Comparison of ENCODE assay signal across 18 mouse cellular contexts in genomic region chr9:9096761-9097160, GRCm38 (mm10).
"Had no signal": no experiment of that assay in that cellular context is flagged by ENCODE, and none has a peak within 500 bp of the region (broad histone marks: within the 10 kb centered on the region; RNA-seq: fewer than 3 reads in every experiment).

No protein-coding gene starts in this region.

- DNase-seq: lung, embryonic 14.5 days; lung, postnatal 10 days; lung, postnatal 4 days; midbrain, embryonic 14.5 days; retina, postnatal 1 day; right cerebral cortex, adult 18-20 months; right cerebral cortex, postnatal 25 days; right cerebral cortex, postnatal 4 days; spleen, adult 18-20 months; thymus, adult 18-20 months; thymus, postnatal 14 days; thymus, postnatal 36 days had no signal

- H3K27me3 ChIP-seq: midbrain, embryonic 12.5 days; neural tube, embryonic 13.5 days; neural tube, embryonic 15.5 days had no signal

- H3K4me1 ChIP-seq: midbrain, embryonic 10.5 days; midbrain, embryonic 12.5 days; neural tube, embryonic 13.5 days; neural tube, embryonic 15.5 days had no signal

- H3K27ac ChIP-seq: midbrain, embryonic 10.5 days; midbrain, embryonic 12.5 days; neural tube, embryonic 13.5 days; neural tube, embryonic 15.5 days had no signal

- H3K4me3 ChIP-seq: midbrain, embryonic 10.5 days; midbrain, embryonic 12.5 days; myocyte; neural tube, embryonic 13.5 days; neural tube, embryonic 15.5 days had no signal

- H3K36me3 ChIP-seq: midbrain, embryonic 10.5 days; midbrain, embryonic 12.5 days; neural tube, embryonic 13.5 days; neural tube, embryonic 15.5 days had no signal

- ATAC-seq: midbrain, embryonic 16.5 days had no signal

- H3K9ac ChIP-seq: lung, embryonic 14.5 days; midbrain, embryonic 12.5 days; neural tube, embryonic 13.5 days; neural tube, embryonic 15.5 days had no signal

- H3K4me2 ChIP-seq: lung, embryonic 14.5 days; midbrain, embryonic 12.5 days; neural tube, embryonic 13.5 days; neural tube, embryonic 15.5 days had no signal

- H3K9me3 ChIP-seq: midbrain, embryonic 10.5 days; midbrain, embryonic 12.5 days; neural tube, embryonic 13.5 days; neural tube, embryonic 15.5 days had no signal
